Mouse (Mus musculus) thymus, adult 2 months (tissue): ENCODE data around the gene Sox6. TPM values are rescaled to one million over a fixed set of nuclear protein-coding genes. Genes with fewer than 3 reads are reported as not detected.

ENCODE experiments used
- DNase-seq: peaks from one replicate; pipeline ENCODE4 v3.0.0; 2021
- H3K27ac ChIP-seq: fragments of 200-500 bp; 2 replicates; pipeline ENCODE4 v1.5.1; 2012; ENCODE audit warnings: low read length, control low read depth; ENCODE audit not compliant: control insufficient read depth, insufficient read depth
- H3K27me3 ChIP-seq: fragments of 200-500 bp; 2 replicates; pipeline ENCODE4 v1.6.1; 2012; ENCODE audit warnings: mild to moderate bottlenecking, low read length, moderate library complexity, mixed read lengths; ENCODE audit not compliant: control insufficient read depth, insufficient read depth
- H3K36me3 ChIP-seq: fragments of 200-500 bp; 2 replicates; pipeline ENCODE4 v1.6.1; 2012; ENCODE audit warnings: mild to moderate bottlenecking, low read length, moderate library complexity; ENCODE audit not compliant: control insufficient read depth, insufficient read depth
- H3K4me1 ChIP-seq: fragments of 200-500 bp; replicated peaks from 2 replicates; pipeline ENCODE4 v1.6.1; 2012; ENCODE audit warnings: low read length; ENCODE audit not compliant: control insufficient read depth, insufficient read depth
- H3K4me3 ChIP-seq: fragments of 200-500 bp; 2 replicates; pipeline ENCODE4 v1.5.1; 2012; ENCODE audit warnings: mild to moderate bottlenecking, low read length, control low read depth, moderate library complexity; ENCODE audit not compliant: control insufficient read depth, insufficient read depth
- CTCF ChIP-seq: fragments of 200-500 bp; IDR thresholded peaks from 2 replicates; pipeline ENCODE4 v1.5.1; 2012; ENCODE audit warnings: mild to moderate bottlenecking, control low read depth, low read length, moderate library complexity, borderline replicate concordance; ENCODE audit not compliant: control insufficient read depth, poor library complexity, insufficient read depth; ENCODE audit errors: extremely low read depth
- POLR2A ChIP-seq: fragments of 200-500 bp; IDR thresholded peaks from 2 replicates; pipeline ENCODE4 v1.6.1; 2012; ENCODE audit warnings: mild to moderate bottlenecking, low read length, control low read depth, moderate library complexity; ENCODE audit not compliant: control insufficient read depth, poor library complexity, insufficient read depth; ENCODE audit errors: extremely low read depth
- WGBS: fragments of 180-500 bp; shearing (Covaris S2); methylation state at CpG from one replicate; pipeline ENCODE4 v1.1.7; 2018; 5-methylcytosine and 5-hydroxymethylcytosine counted together
- polyA plus RNA-seq: library from polyadenylated mRNA; depleted of rRNA; stranded (reverse); fragments of >200 nt; gene quantifications from 2 replicates; pipeline ENCODE4 v1.2.3, GENCODE M21; 2012

Gene Sox6
- polyA plus RNA-seq, 1 experiment: 2.1 TPM

DNA sequence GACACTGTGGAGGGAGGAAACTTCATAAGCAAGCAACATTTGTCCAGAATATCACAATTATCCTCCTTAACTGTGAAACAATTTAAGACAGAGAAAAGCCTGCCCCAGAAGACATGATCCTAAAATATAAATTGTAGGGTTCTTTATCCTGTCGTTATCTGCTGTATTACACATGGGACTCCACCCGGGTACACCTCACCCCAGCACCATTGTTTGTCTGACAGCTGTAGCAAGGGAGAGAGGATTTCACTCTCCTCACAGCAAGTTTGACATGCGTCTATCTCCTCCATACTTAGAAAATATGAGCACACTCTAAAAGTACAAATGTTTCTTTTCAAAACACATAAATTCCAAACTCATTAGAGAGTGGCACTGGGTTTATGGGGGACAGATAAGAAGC, 198.0 kb downstream of the Sox6 start:
- WGBS: 91% methylated on average over 3 of the region's 3 CpGs
- no peak for TF ChIP-seq POLR2A
- no peak for TF ChIP-seq CTCF

DNA sequence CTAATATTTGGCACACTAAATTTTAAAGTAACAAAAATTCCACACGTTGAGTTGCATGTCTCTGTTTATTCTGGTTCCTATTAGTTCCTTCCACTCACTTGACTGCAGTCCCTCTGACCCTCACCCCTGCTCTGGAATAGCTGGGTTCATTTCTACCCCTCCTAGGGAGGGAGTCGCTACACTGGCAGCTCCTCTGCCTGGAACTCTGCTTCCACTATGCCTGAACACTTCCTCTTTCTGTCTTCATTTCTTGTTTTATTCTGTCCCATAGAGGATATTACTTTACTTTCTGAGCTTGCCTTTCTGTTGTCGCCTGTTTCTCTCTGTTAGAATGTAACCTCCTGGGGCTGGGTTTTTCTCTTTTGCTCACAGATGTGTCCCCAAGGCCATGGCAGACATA, 203.6 kb downstream of the Sox6 start:
- no peak overlapping the region for H3K27ac ChIP-seq
- H3K36me3 ChIP-seq: no peaks in the 10 kb centered on the region
- no peaks in the 10 kb centered on the region for H3K27me3 ChIP-seq
- WGBS: 34% methylated on average over 3 of the region's 3 CpGs
- no peak overlapping the region for H3K4me3 ChIP-seq
- H3K4me1 ChIP-seq: no peaks in the 10 kb centered on the region
- no peak for TF ChIP-seq POLR2A
- no peak for TF ChIP-seq CTCF
- DNase-seq: no peak

More for the DNA sequence above, 198.0 kb downstream of the Sox6 start:
- Histone ChIP-seq H3K4me3 (no peak overlapping the region), H3K4me1 (no peaks in the 10 kb centered on the region), H3K27ac (no peak overlapping the region), H3K27me3 (no peaks in the 10 kb centered on the region), H3K36me3 (no peaks in the 10 kb centered on the region)
- no peak for DNase-seq

DNA sequence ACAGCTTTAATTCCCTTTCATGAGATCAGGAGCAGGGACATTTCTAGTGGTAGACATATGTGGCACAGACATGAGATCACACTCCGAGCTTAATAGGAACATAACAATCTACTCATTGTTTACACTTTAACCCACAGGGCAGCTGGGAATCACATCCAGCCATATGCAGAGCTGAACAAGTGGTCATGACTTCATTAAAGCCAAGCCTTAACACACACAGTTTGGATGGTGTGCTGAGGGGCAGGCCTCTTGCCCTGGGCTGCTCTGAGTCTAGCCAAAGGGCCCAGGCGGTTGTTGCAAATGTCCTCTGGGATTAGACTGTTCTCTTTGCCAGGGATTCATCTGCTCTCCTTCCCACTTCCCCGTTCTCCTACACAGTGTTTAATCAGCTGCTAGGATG, 204.9 kb downstream of the Sox6 start:
- H3K4me1 ChIP-seq: no peaks in the 10 kb centered on the region
- no peaks in the 10 kb centered on the region for H3K27me3 ChIP-seq
- no peak for TF ChIP-seq CTCF
- no peak for TF ChIP-seq POLR2A
- H3K27ac ChIP-seq: no peak overlapping the region
- DNase-seq: no peak
- H3K4me3 ChIP-seq: no peak overlapping the region
- 94% methylated on average over 3 of the region's 3 CpGs for WGBS
- no peaks in the 10 kb centered on the region for H3K36me3 ChIP-seq

DNA sequence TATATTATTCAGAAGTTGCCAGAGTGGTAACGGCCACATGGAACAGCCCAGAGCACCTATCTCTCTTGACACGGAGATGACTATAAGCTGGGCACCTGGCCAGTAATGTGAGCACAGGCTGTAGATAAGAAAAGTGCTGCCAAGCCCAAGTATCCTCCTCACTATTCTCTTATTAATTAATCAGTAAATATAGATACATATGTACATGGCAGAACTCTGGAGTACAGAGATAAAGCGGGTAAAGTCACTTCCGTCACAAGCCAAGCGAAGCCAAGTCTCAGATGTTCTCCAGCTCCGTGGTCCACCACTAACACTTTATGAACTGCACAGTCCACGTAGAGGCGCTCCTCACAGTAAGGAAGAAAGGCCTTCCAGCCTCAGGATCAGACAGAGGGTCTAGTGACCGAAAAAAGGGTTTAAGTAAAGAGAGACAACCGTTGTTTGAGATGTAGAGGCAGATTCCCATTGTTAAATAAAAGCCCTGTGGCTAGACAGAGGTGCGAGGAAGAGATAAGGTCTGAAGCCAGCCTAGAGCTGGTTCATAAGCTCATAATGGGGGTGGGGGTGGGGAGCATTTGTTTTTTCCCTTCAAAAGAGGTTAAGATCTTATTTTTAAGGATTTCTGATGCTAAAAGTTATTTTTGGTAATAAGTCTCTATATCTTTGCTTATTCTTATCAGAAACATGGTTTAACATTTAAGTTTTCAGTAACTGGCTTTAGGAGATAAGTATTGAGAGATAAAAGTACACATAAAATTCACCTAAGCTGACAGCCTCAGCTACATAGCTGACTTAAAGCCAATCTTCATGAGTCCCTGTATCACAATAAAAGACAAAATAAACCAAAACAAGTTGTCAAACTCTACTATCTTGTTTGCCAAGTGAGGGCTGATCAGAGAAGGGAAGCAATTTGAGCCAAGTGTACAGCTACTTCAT, 207.4 kb downstream of the Sox6 start:
- H3K4me3 ChIP-seq: no peak overlapping the region
- TF ChIP-seq POLR2A: no peak
- no peak for TF ChIP-seq CTCF
- H3K4me1 ChIP-seq: no peaks in the 10 kb centered on the region
- no peak for DNase-seq
- WGBS: 85% methylated on average over 11 of the region's 11 CpGs
- no peaks in the 10 kb centered on the region for H3K36me3 ChIP-seq
- no peak overlapping the region for H3K27ac ChIP-seq
- no peaks in the 10 kb centered on the region for H3K27me3 ChIP-seq

DNA sequence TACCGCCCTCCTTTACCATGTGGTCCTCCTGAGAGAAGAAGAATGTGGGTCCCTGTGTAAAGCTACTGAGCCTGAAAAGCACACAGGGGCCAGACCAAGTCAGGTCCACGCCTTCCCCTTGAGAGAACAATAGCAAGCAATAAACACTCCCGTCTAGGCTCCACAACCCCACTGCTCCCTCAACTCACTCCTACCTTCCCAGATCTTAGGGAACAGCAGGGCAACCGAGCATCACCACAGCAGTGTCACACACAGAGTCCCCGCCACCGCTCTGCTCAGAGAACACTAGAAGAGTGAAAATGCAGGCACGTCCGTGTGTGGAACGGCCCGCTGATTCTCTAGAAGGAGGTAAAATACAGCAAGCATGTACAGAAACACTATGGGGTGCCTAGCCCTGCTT, 208.2 kb downstream of the Sox6 start:
- no peak for DNase-seq
- Histone ChIP-seq H3K4me1 (no peaks in the 10 kb centered on the region), H3K27me3 (no peaks in the 10 kb centered on the region), H3K27ac (no peak overlapping the region), H3K36me3 (no peaks in the 10 kb centered on the region), H3K4me3 (no peak overlapping the region)
- WGBS: 90% methylated on average over 10 of the region's 10 CpGs
- TF ChIP-seq CTCF (no peak), POLR2A (no peak)

DNA sequence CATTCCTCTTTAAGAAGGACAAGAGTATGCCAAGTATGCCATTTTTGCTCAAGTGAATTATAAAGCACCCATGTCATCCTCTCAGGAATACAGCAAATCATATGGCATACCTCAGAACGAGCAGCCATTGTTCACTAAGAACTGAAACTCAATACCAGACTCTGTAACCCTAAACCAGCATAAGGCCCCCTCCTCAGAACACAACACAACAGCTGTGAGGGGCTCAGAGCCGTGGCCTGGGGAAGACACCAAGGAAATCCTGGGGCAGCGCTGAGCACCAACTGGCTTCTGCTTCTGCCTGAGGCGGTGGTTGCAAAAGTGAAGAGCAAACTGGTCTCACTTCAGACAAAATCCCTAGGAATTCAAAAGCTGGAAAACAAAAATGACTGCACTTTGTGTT, 208.8 kb downstream of the Sox6 start:
- H3K4me3 ChIP-seq: no peak overlapping the region
- no peaks in the 10 kb centered on the region for H3K36me3 ChIP-seq
- TF ChIP-seq CTCF (no peak), POLR2A (no peak)
- WGBS: 87% methylated on average over 4 of the region's 4 CpGs
- no peak for DNase-seq
- H3K27ac ChIP-seq: no peak overlapping the region
- no peaks in the 10 kb centered on the region for H3K4me1 ChIP-seq
- no peaks in the 10 kb centered on the region for H3K27me3 ChIP-seq

DNA sequence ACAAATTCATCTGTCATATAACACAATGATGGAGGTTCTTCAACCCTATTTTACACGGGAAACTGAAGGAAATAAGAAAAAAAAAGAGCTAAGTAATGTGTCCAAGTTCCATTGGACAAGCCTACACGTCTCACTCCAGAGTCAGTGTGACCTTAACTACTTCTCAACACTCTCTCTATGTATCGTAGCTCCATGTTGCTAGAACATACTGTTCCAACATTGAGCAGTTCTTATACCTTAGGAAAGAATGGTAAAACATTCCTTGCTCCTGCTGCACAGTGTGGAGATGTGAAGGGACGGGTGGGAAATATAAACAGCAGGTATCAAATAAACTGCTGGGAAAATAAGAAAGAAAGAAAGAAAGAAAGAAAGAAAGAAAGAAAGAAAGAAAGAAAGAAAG, 209.3 kb downstream of the Sox6 start:
- WGBS: 81% methylated on average over 4 of the region's 4 CpGs
- TF ChIP-seq POLR2A (no peak), CTCF (no peak)
- H3K4me1 ChIP-seq: no peaks in the 10 kb centered on the region
- H3K4me3 ChIP-seq: no peak overlapping the region
- no peaks in the 10 kb centered on the region for H3K27me3 ChIP-seq
- H3K36me3 ChIP-seq: no peaks in the 10 kb centered on the region
- DNase-seq: no peak
- H3K27ac ChIP-seq: no peak overlapping the region
